Mouse (Mus musculus) limb, embryonic 11.5 days (tissue): ENCODE measurements around the gene Mreg. TPM values are rescaled to one million over a fixed set of nuclear protein-coding genes. Genes with fewer than 3 reads are reported as not detected.
"Not testable (repeated sequence)": the region's sequence is repeated elsewhere in the genome, so short reads cannot be mapped to it uniquely, and the experiment has no call there.

ENCODE experiments used
- ATAC-seq: fragments of 200-750 bp; cut with Nextera tagmentation; 2 replicates; pipeline ENCODE4 v1.8.0; 2017; ENCODE audit warnings: low read depth; ENCODE audit not compliant: insufficient number of reproducible peaks, low FRiP score, low TSS enrichment
- DNase-seq: peaks from one replicate; pipeline ENCODE4 v3.0.0-alpha.2; 2015; ENCODE audit warnings: low spot score
- H3K27ac ChIP-seq: fragments of 300-500 bp; sonication (generic); replicated peaks from 2 replicates; pipeline ENCODE4 v1.5.1; 2014; ENCODE audit warnings: low read depth, mild to moderate bottlenecking, low read length
- H3K27me3 ChIP-seq: fragments of 300-500 bp; sonication (generic); 2 replicates; pipeline ENCODE4 v1.6.1; 2014; ENCODE audit warnings: mild to moderate bottlenecking, low read length, mixed read lengths; ENCODE audit not compliant: control insufficient read depth, insufficient read depth
- H3K36me3 ChIP-seq: fragments of 300-500 bp; sonication (generic); 2 replicates; pipeline ENCODE4 v1.6.1; 2014; ENCODE audit warnings: mild to moderate bottlenecking, low read length, moderate library complexity, mixed read lengths; ENCODE audit not compliant: control insufficient read depth, insufficient read depth
- H3K4me1 ChIP-seq: fragments of 300-500 bp; sonication (generic); 2 replicates; pipeline ENCODE4 v1.6.1; 2014; ENCODE audit warnings: low read length, mixed read lengths; ENCODE audit not compliant: control insufficient read depth, insufficient read depth
- H3K4me2 ChIP-seq: fragments of 300-500 bp; sonication (generic); 2 replicates; pipeline ENCODE4 v1.6.1; 2014; ENCODE audit warnings: low read depth, mild to moderate bottlenecking, moderate library complexity; ENCODE audit not compliant: severe bottlenecking
- H3K4me3 ChIP-seq: fragments of 300-500 bp; sonication (generic); 2 replicates; pipeline ENCODE4 v1.5.1; 2014; ENCODE audit warnings: low read depth, low read length
- H3K9ac ChIP-seq: fragments of 300-500 bp; sonication (generic); 2 replicates; pipeline ENCODE4 v1.6.1; 2014; ENCODE audit warnings: mild to moderate bottlenecking, low read length
- H3K9me3 ChIP-seq: fragments of 300-500 bp; sonication (generic); 2 replicates; pipeline ENCODE4 v1.6.1; 2016; ENCODE audit warnings: low read length; ENCODE audit not compliant: control insufficient read depth
- WGBS: fragments of 180-500 bp; shearing (Covaris S2); extraction: QIAGEN DNeasy Blood & Tissue Kit; methylation state at CpG from one replicate; pipeline ENCODE4 v1.1.7; 2014; 5-methylcytosine and 5-hydroxymethylcytosine counted together
- polyA plus RNA-seq: library from polyadenylated mRNA; unstranded; fragments of >200 nt; fragmentation: Nextera tagmentation; extraction: Ambion mirVana; gene quantifications from 2 replicates; pipeline ENCODE4 v1.2.1, GENCODE M21; 2014

The Mreg gene
- polyA plus RNA-seq, 1 experiment from 2014 or later = 4.2 TPM

DNA sequence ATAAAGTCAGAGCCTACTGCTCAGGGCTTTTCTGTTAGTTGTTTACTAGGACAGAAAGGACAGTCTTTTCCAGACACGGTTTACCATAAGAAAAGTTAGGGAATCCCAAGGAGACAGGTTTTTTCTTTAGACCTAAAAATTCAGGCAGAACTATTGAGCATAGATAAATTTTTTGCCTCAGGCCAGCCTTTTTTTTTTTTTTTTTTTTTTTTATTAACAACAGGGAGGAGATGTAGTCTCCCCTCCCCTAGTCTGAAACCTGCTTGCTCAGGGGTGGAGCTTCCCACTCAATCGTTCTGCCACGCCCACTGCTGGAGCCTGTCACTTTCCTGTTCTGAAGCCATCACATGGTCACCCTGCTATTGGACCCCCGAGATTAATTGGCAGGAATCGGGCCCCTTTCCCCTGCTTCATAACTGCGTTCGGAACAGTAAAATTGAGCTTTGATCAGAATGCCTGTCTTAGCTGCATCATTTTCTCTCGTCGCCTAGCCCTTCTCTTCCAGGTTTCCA is 36.2 kb upstream of the Mreg start:
- not testable (repeated sequence) for H3K27ac ChIP-seq, H3K4me3 ChIP-seq, H3K9ac ChIP-seq, H3K9me3 ChIP-seq, H3K4me1 ChIP-seq, ATAC-seq, H3K4me2 ChIP-seq, H3K36me3 ChIP-seq, H3K27me3 ChIP-seq, DNase-seq
- 44% methylated on average over 9 of the region's 9 CpGs for WGBS

DNA sequence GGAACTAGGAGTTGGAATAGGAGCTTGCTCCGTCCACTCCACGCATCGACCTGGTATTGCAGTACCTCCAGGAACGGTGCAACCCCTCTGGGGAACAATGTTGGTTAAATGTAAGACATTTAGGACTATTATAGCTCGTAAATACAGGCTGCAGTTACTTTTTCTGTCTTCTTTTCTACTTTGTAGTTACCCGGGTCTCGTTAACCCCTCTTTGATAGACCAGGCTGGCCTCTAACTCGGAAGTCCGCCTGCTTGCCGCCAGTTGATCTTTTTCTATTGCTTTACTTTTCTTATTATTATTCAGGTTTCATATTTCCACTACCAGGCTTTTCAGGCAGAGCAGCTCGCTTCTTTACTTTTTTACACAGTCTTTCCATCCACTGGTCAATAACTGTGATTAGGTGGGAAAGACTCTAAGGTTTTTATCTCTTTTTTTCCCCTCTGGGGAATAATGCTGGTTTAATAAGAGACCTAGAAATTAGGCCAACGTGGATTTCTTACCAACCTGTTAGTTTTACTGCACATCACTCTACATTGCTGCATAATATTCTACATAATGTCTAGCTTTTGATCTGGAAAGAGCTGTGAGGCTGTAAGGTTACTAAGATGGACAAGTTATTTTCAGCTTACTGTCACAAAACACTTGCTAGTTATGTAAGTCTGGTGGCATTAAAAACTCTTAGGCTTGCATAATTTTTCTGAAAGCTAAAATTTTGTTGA is 32.4 kb upstream of the Mreg start:
- H3K27me3 ChIP-seq = no peaks in the 10 kb centered on the region
- WGBS = under 1% methylated on average over 12 of the region's 12 CpGs
- no peak overlapping the region for H3K9ac ChIP-seq
- no peaks in the 10 kb centered on the region for H3K9me3 ChIP-seq
- H3K4me1 ChIP-seq = no peaks in the 10 kb centered on the region
- H3K27ac ChIP-seq = no peak overlapping the region; the same call in 1 of the 2 replicates
- DNase-seq (peak; percentile 73), ATAC-seq (peak; percentile 85)
- H3K4me2 ChIP-seq = no peak overlapping the region
- peak overlapping the region; percentile 24; the same call in 1 of the 2 replicates for H3K4me3 ChIP-seq
- H3K36me3 ChIP-seq = no peaks in the 10 kb centered on the region

DNA sequence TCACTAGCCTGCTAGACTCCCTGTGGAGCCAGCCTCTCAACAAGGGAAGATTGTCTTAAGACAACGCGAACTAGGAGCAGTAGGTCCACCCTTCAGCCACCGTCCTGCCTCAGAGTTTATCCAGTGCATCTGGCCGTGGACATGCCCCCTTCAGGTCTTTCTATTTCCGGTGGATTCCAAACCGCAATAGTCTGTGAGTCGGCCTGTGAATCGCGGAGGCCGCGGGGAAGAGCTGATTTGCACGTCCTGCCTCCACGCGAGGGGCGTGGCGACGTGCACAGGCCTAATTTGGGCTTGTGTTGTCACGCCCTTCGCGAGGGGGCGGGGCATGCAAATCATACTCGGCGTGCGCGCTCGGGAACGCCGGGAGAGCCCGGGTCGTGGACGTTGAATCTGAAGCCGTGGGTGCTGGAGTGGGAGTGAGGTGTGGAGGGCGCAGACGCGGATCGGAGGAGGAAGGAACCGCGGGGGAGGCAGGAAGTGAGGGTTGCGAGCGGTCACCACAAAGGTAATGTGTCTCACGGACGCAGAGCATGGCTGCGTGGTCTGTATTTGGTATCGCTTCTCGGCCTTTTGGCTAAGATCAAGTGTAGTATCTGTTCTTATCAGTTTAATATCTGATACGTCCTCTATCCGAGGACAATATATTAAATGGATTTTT is 31.7 kb upstream of the Mreg start:
- WGBS = under 1% methylated on average over 46 of the region's 47 CpGs
- Histone ChIP-seq H3K4me3 (peak overlapping the region; percentile 24), H3K36me3 (no peaks in the 10 kb centered on the region), H3K27ac (peak overlapping the region; percentile 96), H3K4me1 (no peaks in the 10 kb centered on the region), H3K9ac (peak overlapping the region; percentile 75), H3K27me3 (no peaks in the 10 kb centered on the region), H3K9me3 (no peaks in the 10 kb centered on the region), H3K4me2 (peak overlapping the region; percentile 58)
- DNase-seq (peak; percentile 97), ATAC-seq (peak; percentile 93)

DNA sequence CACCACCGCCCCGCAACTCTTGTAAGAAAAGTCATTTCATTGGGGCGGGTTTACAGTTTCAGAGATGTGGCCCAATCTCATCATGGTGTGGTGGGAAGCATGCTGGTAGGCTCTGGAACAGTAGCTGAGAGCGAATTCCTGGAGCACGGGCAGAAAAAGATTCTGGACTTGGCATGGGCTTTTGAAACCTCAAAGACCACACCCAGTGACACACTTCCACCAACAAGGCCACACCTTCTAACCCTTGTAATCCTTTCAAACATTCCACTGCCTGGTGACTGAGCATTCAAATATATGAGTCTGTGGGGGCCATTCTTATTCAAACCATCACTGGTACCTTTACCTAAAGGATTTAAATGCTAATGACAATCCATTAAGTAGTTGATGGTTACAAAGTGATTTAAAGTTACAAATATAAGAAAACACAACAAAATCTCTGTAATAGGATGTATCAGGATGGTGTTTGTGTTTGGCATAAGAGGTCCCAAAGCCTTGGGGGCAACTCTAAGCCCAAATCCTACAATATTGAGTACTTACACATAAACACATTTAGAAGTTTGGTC is 30.6 kb upstream of the Mreg start:
- 86% methylated on average over 5 of the region's 5 CpGs for WGBS
- Histone ChIP-seq H3K4me3 (no peak overlapping the region), H3K9me3 (no peaks in the 10 kb centered on the region), H3K9ac (no peak overlapping the region), H3K27ac (no peak overlapping the region), H3K36me3 (no peaks in the 10 kb centered on the region), H3K4me2 (no peak overlapping the region), H3K4me1 (no peaks in the 10 kb centered on the region; the same call in 1 of the 2 replicates), H3K27me3 (no peaks in the 10 kb centered on the region)
- no peak for ATAC-seq
- no peak for DNase-seq

DNA sequence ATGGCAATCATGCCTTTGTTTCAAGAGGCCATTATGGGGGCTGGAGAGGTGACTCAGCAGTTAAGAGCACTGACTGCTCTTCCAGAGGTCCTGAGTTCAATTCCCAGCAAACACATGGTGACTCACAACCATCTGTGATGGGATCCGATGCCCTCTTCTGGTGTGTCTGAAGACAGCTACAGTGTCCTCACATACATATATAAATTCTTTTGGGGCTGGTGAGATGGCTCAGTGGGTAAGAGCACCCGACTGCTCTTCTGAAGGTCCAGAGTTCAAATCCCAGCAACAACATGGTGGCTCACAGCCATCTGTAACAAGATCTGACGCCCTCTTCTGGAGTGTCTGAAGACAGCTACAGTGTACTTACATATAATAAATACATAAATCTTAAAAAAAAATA is 27.0 kb upstream of the Mreg start:
- not testable (repeated sequence) for H3K4me3 ChIP-seq, H3K36me3 ChIP-seq, ATAC-seq, H3K4me2 ChIP-seq, H3K9me3 ChIP-seq, H3K4me1 ChIP-seq, H3K27me3 ChIP-seq, H3K9ac ChIP-seq, DNase-seq, H3K27ac ChIP-seq
- WGBS = 82% methylated on average over 3 of the region's 3 CpGs

GRCm38 (mm10) chr1:72238016-72238580 is 26.0 kb upstream of the Mreg start:
- 57% methylated on average over 10 of the region's 10 CpGs for WGBS

DNA sequence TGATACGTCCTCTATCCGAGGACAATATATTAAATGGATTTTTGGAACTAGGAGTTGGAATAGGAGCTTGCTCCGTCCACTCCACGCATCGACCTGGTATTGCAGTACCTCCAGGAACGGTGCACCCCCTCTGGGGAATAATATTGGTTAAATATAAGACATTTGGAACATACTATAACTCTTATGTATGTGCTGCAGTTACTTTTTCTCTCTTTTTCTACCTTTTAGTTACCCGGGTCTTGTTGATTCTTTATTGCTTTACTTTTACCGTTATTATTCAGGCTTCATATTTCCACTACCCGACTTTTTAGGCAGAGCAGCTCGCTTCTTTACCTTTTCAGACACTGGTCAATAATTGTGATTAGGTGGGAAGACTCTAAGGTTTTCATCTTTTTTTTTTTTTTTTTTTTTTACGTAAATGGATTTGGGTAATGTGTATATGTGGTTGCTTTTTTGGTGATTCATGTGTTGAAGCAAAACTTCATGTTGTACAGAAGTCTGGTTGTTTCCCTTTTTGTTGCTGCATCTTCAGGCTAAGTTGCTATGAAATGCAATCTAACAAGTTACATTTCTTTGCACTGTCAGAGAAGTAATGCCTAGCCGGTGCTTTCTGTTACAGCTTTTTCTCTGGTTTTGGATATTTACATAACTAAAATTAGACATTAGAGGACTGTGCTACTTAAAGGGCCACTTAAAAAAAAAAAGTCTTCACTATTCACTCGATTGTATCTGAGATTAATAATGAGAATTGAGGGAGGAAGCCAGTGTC is 25.1 kb upstream of the Mreg start:
- ATAC-seq (peak; percentile 55), DNase-seq (no peak)
- 7% methylated on average over 11 of the region's 13 CpGs for WGBS
- Histone ChIP-seq H3K9ac (no peak overlapping the region), H3K4me2 (peak overlapping the region; percentile 3; the same call in 1 of the 2 replicates), H3K9me3 (no peaks in the 10 kb centered on the region), H3K27ac (no peak overlapping the region), H3K4me3 (no peak overlapping the region), H3K36me3 (no peaks in the 10 kb centered on the region), H3K4me1 (no peaks in the 10 kb centered on the region; the same call in 1 of the 2 replicates), H3K27me3 (no peaks in the 10 kb centered on the region)

More at GRCm38 (mm10) chr1:72238016-72238580, 26.0 kb upstream of the Mreg start:
- no peaks in the 10 kb centered on the region for H3K9me3 ChIP-seq
- no peak overlapping the region for H3K4me3 ChIP-seq
- no peak overlapping the region for H3K9ac ChIP-seq
- no peaks in the 10 kb centered on the region; the same call in 1 of the 2 replicates for H3K4me1 ChIP-seq
- no peak for ATAC-seq
- H3K27me3 ChIP-seq = no peaks in the 10 kb centered on the region
- DNase-seq = no peak
- H3K27ac ChIP-seq = no peak overlapping the region
- no peak overlapping the region for H3K4me2 ChIP-seq
- no peaks in the 10 kb centered on the region for H3K36me3 ChIP-seq
